Mouse (Mus musculus) brown adipose tissue, adult 24 weeks (tissue): ENCODE measurements around the gene Ccer2. TPM values are rescaled to one million over a fixed set of nuclear protein-coding genes. Genes with fewer than 3 reads are reported as not detected.

Experiments
- H3K27ac ChIP-seq: fragments of 200-500 bp; replicated peaks from 2 replicates; pipeline ENCODE4 v1.5.1; 2012; ENCODE audit warnings: low read depth, mild to moderate bottlenecking, low read length
- H3K4me1 ChIP-seq: fragments of 200-500 bp; 2 replicates; pipeline ENCODE4 v1.6.1; 2012; ENCODE audit warnings: low read length, mixed read lengths; ENCODE audit not compliant: control insufficient read depth, insufficient read depth, insufficient read length
- H3K4me3 ChIP-seq: fragments of 200-500 bp; 2 replicates; pipeline ENCODE4 v1.5.1; 2012; ENCODE audit warnings: low read depth, mild to moderate bottlenecking, low read length, moderate library complexity; ENCODE audit not compliant: insufficient read depth
- polyA plus RNA-seq: library from polyadenylated mRNA; stranded (reverse); fragments of >200 nt; gene quantifications from 2 replicates; pipeline ENCODE4 v1.2.4, GENCODE M21; 2012; ENCODE audit not compliant: missing spikeins, insufficient read depth, insufficient read length

The Ccer2 gene
- polyA plus RNA-seq, 1 experiment, result not detected

DNA sequence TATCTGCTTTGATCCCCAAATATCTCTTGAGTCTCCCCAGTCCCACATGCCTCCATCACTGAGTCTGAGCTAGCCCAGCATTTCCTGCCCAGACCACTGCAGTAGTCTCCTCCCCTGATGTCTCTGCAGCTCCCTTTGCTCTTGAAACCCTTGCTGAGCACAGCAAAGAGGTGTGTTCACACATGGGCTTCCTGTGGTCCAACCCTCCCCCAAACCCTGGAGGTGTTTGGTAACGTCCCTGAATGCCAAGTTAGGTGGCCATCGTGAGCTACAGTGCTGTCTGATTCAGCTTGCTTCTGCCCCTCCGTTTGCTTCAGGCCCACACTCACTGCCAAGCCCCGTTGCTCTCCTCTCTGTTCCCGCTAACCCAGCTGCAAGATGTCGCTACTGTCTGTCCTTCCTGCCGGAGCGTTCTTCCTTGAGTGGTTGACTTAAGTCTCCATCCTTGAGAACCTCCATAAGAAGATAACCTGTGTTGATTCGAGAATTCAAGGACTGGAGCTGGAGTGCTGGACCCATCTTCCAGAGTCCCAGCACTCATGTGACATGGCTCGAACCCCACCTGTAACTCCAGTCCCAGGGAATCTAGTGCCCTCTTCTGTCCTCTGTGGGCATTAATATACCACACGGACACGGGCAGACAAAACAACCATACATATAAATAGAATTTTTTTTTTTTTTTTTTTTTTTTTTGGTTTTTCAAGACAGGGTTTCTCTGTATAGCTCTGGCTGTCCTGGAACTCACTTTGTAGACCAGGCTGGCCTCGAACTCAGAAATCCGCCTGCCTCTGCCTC is 36.6 kb downstream of the Ccer2 start:
- H3K4me1 ChIP-seq, result peaks cover 5% of the 10 kb centered on the region; the same call in 1 of the 2 replicates
- no peak overlapping the region for H3K4me3 ChIP-seq
- no peak overlapping the region for H3K27ac ChIP-seq

DNA sequence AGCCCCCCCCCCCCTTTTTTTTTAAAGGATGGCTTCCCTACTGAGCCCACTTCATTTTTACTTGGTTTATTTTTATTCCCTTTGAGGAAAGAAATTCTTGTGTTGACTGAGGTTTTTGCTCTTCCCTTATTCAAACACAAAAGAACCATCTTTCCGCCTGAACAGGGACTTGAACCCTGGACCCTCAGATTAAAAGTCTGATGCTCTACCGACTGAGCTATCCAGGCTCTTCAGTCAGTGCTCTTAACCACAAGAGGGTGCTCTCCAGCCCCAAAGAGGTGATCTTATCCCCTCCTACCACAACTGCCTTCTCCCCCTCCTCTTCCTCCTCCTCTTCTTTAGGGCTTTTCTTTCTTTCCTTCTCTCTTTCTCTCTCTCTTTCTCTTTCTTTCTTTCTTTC is 37.9 kb downstream of the Ccer2 start:
- H3K27ac ChIP-seq, result no peak overlapping the region
- no peak overlapping the region for H3K4me3 ChIP-seq
- peaks cover 5% of the 10 kb centered on the region; the same call in 1 of the 2 replicates for H3K4me1 ChIP-seq

DNA sequence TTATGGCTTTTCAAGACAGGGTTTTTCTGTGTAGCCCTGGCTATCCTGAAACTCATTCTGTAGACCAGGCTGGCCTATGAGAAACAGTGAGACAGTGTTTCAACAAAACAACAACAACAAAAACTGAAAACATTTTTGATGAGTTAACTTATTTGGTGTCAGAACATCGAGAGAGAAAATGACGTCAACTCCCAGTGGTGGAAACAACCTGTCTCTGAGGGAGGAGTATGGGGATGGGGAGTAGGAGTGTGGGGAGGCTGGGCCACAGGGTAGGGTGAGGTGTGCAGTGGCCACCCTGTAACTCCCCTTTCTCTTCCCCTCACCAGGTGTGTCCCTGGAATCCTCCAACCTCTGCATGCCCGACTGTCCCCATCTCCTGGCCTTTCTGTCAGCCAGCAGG is 38.5 kb downstream of the Ccer2 start:
- no peak overlapping the region for H3K4me3 ChIP-seq
- peaks cover 2% of the 10 kb centered on the region; the same call in 1 of the 2 replicates for H3K4me1 ChIP-seq
- H3K27ac ChIP-seq, result no peak overlapping the region

DNA sequence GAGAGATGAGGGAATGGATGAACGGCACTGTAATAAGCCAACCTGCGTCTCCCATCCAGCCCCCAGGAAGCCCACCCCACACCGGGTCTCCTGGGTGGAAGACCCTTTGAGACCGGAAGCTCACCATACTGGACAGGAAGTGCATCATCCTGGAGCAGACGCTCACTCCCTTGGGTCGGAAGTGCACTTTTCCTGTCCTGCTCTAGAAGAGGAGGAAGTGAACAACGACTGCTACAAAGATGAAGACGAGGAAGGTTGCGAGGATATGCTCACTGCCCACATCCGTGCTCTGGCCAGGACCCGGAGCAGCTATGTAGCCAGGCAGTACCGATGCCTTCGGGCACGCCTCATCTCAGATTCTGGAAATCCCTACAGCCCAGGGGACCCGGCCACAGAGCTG is 39.9 kb downstream of the Ccer2 start:
- H3K27ac ChIP-seq, result peak overlapping the region; percentile 90
- peaks cover 3% of the 10 kb centered on the region; the same call in 1 of the 2 replicates for H3K4me1 ChIP-seq
- peak overlapping the region; percentile 55 for H3K4me3 ChIP-seq

DNA sequence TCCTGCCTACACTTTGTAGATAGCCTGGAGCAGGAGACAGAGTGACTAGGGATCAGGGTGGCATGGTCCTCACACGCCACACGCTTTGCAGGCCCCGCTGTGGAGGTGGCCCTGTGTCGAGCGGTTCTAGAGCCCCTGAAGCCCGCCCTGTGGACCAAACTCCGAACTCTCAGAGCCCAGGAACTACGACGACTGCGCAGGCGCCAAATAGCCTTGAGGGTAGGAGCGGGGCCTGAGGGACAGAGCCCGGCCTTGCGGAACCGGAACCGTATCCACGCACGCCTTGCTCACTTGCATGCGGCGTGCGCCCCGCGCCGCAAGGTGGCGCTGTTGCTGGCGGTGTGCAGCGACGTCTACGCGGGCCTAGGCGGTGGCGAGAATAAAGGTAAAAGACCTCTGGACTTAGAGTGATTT is 40.6 kb downstream of the Ccer2 start:
- H3K4me3 ChIP-seq, result peak overlapping the region; percentile 55
- peak overlapping the region; percentile 90 for H3K27ac ChIP-seq

DNA sequence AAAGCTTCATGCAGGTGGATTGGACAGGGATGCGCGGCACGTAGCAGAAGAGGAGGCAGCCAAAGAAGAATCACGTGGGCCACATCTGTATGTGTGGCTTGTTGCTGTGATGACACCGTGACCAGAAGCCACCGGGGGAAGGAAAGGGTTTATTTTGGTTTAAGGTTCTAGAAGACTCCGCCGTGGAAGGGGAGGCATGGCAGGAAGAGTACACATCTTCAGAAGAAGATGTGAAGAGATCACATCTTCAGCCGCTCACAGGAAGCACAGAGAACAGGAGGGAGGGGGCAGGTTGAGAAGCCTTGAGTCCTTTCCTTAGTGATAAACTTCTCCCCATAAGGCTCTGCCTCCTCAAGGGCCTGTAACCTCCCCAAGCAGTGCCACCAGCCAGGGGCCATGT is 44.0 kb downstream of the Ccer2 start:
- Histone ChIP-seq H3K27ac (no peak overlapping the region), H3K4me3 (no peak overlapping the region)

More for the DNA sequence above, 40.6 kb downstream of the Ccer2 start:
- peaks cover 9% of the 10 kb centered on the region for H3K4me1 ChIP-seq

DNA sequence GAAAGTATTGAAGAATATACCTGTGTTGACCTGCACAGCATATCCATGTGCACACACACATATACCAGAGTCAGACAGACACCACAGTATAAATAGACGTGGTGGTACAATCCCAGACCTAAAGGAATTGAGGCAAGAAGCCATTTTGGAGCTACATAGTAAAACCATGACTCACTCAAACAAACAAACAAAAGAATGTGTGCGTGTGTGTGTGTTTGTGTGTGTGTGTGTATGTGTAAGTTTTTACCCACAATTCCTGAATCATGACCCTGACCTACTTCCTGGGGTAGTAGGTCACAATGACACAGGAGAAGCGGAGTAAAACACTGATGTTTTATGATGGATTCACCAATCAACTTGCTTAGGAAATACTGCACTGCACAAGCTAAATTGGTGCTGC is 45.5 kb downstream of the Ccer2 start:
- Histone ChIP-seq H3K27ac (peak overlapping the region; percentile 98), H3K4me3 (no peak overlapping the region), H3K4me1 (peaks cover 16% of the 10 kb centered on the region)

More for the DNA sequence above, 44.0 kb downstream of the Ccer2 start:
- peaks cover 18% of the 10 kb centered on the region for H3K4me1 ChIP-seq

DNA sequence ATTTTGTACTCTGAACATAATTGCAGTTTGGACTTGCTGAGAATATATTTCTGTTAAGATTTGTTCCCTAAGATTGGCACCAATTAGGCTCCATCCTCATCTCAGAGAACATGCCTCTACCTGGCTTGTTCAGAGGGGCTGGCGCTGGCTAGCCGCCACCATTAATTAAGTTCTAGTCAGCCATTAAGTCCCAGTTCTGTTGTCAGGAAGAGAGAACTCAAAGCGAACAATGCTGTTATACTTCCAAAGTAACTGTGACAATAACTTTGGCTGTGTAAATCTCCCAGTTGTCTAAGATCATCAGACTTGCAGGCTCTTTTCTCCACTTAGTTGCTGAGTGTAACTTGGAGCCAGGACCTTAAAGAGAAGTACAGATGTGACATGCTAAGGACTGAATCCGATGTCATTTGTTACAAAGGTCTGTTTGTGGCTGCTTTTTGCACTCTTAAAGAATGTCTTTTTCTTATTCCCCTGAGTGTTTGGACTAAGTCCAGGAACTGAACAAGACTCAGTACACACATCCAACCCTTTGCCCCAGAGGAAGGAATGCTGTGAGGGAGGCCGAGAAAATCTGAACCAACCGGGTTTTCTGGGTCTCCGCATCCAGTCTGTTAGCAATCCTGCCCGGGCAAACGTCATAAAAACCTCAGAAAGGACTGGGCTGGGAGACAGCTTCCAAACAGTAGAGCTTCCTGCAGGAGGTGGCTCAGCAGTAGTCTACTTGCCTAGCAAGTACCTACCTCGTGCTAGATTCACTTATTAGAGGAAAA is 46.1 kb downstream of the Ccer2 start:
- Histone ChIP-seq H3K4me1 (peaks cover 15% of the 10 kb centered on the region), H3K27ac (peak overlapping the region; percentile 98), H3K4me3 (peak overlapping the region; percentile 13; the same call in 1 of the 2 replicates)

DNA sequence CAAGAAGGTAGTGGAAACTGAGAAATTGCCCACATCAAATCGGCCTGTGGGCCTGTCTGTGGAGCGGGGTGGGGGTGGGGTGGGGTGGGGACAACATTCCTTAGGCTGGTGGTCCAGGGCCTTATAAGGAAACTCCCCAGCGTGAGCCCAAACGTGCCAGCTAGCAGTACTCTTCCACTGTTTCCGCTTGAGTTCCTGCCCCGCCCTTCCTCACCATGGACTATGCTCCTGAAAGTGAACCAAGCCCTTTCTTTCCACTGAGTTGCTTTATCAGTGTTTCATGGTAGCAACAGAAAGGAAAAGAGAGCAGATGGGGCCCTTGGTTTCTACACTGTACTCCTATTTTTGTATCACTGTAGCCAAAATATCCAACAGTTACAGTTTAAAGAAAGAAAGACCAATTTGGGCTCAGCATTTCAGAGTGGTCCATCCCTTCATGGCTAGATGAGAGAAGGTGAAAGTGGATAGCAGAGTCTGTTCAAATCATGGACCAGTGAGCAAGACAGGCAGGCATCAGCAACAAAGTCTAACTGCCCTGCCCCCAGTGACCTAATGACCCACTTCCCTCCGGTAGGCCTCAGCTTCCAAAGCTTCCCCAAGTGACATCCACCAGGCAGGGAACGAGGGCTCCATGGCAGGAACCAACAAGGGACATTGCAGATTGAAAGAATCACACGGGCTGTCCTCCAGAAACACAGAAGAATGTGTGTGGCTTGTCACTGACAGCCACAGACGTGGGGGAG is 47.0 kb downstream of the Ccer2 start:
- Histone ChIP-seq H3K27ac (peak overlapping the region; percentile 98), H3K4me3 (no peak overlapping the region), H3K4me1 (peaks cover 15% of the 10 kb centered on the region)

DNA sequence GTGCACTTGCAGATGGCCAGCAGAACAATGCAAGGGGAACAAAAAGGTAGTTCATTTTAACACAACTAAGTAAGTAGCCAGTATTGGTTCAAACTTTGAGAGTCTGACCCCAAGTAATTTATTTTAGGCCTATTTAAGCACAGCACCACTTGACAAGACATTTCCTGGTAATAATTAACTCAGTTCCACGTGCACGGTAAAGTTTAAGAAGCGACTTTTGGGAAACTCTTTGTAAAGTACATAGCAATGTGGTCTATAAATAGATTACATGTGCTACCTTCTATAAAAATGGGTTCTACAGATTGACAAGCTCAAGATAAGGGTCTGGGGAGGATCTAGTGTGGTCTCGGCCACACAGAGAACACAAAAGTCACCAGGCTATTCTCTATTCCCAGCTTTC is 47.8 kb downstream of the Ccer2 start:
- Histone ChIP-seq H3K27ac (peak overlapping the region; percentile 93), H3K4me3 (no peak overlapping the region), H3K4me1 (peaks cover 18% of the 10 kb centered on the region)

DNA sequence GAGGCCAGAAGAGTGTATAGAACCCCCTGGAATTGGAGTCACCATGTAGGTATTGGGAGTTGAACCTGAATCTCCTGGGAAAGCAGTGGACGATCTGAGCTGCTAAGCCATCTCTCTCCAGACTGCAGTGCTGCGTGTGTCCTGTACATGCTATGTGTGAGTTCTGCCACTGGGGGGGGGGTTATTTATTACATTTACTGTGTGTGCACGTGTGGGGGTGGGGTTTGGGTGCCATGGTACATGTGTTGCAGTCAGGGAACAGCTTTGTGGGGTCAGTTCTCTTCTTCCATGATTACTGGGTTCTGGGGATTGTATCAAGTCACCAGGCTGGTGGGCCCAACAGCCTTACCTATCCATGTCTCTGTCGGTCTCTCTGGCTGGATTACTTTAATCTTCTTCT is 50.9 kb downstream of the Ccer2 start:
- Histone ChIP-seq H3K27ac (0 out of 2 replicates have a peak overlapping the region, but pooled peaks have one; percentile 14), H3K4me1 (peaks cover 11% of the 10 kb centered on the region), H3K4me3 (no peak overlapping the region)

DNA sequence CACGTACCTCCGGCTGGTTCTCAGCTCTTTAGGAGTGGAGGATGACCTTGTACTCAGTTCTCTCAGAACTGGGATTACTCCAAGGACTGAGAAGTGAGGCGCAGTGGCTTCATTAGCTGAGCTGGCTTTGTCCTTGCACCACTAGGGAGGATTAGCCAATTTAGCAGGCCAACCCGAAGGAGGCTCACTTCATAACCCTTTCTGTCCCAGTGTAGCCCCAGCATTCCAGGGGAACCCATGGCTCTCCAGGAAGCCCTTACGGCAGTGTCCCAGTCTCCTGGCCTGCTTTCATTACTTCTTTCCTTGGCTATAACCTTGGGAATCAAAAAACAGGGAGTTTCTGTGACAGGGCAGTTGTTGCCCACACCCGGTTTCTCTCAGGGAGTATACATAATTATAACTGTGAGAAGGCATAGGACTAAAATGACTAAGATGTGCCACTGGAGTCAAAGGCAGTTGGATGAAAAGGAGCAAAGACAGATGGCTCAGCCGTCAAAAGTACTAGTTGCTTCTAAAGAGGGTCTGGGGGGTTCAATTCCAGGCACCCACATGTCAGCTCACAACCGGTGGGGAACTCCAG is 51.8 kb downstream of the Ccer2 start:
- Histone ChIP-seq H3K4me1 (peaks cover 17% of the 10 kb centered on the region), H3K4me3 (peak overlapping the region; percentile 69)

DNA sequence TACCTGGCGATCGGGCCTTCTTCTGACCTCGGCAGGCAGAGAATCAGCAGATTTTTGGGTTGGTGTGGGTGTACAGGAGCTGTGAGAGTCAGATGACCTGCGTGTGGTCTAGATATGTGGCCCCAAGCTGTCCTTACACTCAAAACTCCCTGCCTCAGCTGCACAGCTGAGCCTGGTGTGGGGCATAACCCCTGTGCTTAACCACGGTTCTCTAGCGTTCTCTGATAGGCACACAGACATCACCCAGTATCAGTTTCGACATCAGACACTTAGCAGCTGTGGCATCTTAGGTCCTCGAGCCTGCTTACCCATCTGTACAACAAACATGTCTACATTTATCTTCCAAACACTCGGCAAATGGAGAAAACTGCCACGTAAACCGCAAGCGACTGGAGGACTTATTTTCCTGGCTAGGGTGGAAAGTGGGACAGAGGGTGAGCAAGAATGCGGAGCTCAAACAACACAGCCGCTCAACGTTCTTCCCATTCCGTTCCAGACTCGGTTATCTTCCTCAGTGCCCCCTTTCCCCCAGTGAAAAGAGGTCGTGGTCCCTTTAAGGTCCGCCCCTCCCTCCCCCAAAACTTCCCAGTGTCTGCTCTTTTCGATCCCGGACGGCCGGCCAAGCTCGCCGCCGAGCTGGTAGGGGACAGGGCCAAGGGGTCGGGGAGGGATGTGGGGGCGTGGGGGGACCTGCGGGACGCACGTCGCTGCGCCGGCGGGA is 52.4 kb downstream of the Ccer2 start, which contains the start of gene Hnrnpl:
TSS of gene Hnrnpl (plus strand) at position 321 of the 721 bp plus-strand sequence.
- Histone ChIP-seq H3K4me3 (peak within 1 kb of the TSS; percentile 71), H3K27ac (peak within 1 kb of the TSS; percentile 99), H3K4me1 (peaks cover 16% of the 10 kb centered on the region)

More for the DNA sequence above, 51.8 kb downstream of the Ccer2 start:
- H3K27ac ChIP-seq, result peak overlapping the region; percentile 99
